ENCODE assay signal across 8 mouse cellular contexts in the genomic region with DNA sequence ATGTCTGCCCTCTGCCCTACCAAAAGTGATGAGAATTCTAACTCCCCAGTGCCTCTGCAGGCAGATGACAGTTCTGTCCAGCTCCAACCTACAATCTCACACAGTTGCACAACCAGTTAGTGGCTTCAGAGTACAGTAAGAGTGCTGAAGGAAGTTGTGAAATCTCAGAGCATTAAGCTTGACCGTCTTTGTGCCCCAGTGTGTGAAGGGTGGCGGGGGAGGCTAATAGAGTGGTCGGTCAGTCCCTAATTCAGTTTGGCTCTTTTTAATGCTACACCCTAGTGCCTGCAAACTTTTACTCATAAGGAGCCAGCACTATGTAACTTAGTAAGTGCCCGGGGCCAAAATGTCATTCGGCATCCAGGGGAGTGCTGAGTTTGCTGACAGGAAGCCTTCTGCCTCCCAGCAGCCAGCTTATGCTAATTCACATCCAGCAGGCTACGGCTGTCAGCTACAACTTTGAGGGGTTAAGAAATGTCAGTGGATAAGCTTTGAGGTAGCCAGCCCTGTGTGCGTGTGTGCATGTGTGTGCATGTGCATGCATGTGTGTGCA. TPM values are rescaled to one million over a fixed set of nuclear protein-coding genes. Genes with fewer than 3 reads are reported as not detected.
DNase-seq lines count a peak whose midpoint lies in the region; ATAC-seq and TF ChIP-seq lines count a peak whose summit lies in the region.

No protein-coding gene starts in this region.

- H3K4me3 ChIP-seq in midbrain, embryonic 11.5 days (ENCODE audit: low read depth, low read length): no peak overlapping the region
- no peak overlapping the region for H3K4me3 ChIP-seq in midbrain, postnatal 0 days (ENCODE audit: low read depth, low read length)
- no peak overlapping the region for H3K4me3 ChIP-seq in limb, embryonic 10.5 days

- no peak overlapping the region for H3K27ac ChIP-seq in midbrain, embryonic 11.5 days (ENCODE audit: low read depth, low read length)
- no peak overlapping the region for H3K27ac ChIP-seq in midbrain, postnatal 0 days (ENCODE audit: low read depth, low read length)
- H3K27ac ChIP-seq in limb, embryonic 10.5 days: peak overlapping the region; percentile 56; the same call in 1 of the 2 replicates

- no peaks in the 10 kb centered on the region for H3K9me3 ChIP-seq in midbrain, embryonic 11.5 days (ENCODE audit: control insufficient read depth, low read length)
- H3K9me3 ChIP-seq in midbrain, postnatal 0 days (ENCODE audit: low read length): no peaks in the 10 kb centered on the region
- H3K9me3 ChIP-seq in limb, embryonic 10.5 days (replicated peaks): no peaks in the 10 kb centered on the region

- H3K4me1 ChIP-seq in midbrain, embryonic 11.5 days (ENCODE audit: control insufficient read depth, insufficient read depth, low read length): peaks cover 4% of the 10 kb centered on the region
- H3K4me1 ChIP-seq in midbrain, postnatal 0 days (ENCODE audit: insufficient read depth, low read length): no peaks in the 10 kb centered on the region
- H3K4me1 ChIP-seq in limb, embryonic 10.5 days: peaks cover 26% of the 10 kb centered on the region

- ATAC-seq in midbrain, embryonic 11.5 days (ENCODE audit: low FRiP score): peak; percentile 69; the same call in 1 of the 2 replicates
- no peak for ATAC-seq in midbrain, postnatal 0 days (ENCODE audit: low FRiP score)
- ATAC-seq in neutrophil, adult 5-6 weeks (ENCODE audit: extremely low read depth, insufficient number of reproducible peaks, low FRiP score, poor library complexity, severe bottlenecking): peak; percentile 85
- ATAC-seq in activated CD4-positive, CD25-positive, alpha-beta regulatory T cell, adult 4 months: no peak

- peak; percentile 88 for DNase-seq in midbrain, embryonic 11.5 days (ENCODE audit: low spot score, missing footprints)
- no peak for DNase-seq in midbrain, postnatal 0 days (ENCODE audit: low spot score)
- peak; percentile 92 for DNase-seq in fat pad, adult 2 months (ENCODE audit: extremely low read depth, low read depth, low spot score)
- DNase-seq in limb, embryonic 10.5 days (ENCODE audit: low spot score): peak; percentile 45
- DNase-seq in cerebellum, postnatal 14 days: no peak
- no peak for DNase-seq in layer of hippocampus, postnatal 36 days

- H3K36me3 ChIP-seq in midbrain, embryonic 11.5 days (ENCODE audit: control insufficient read depth, insufficient read depth, low read length): no peaks in the 10 kb centered on the region
- no peaks in the 10 kb centered on the region for H3K36me3 ChIP-seq in midbrain, postnatal 0 days (ENCODE audit: insufficient read depth, low read length)
- no peaks in the 10 kb centered on the region for H3K36me3 ChIP-seq in limb, embryonic 10.5 days

- 23% methylated on average over 7 of the region's 7 CpGs for WGBS in midbrain, embryonic 11.5 days
- WGBS in midbrain, postnatal 0 days: 22% methylated on average over 7 of the region's 7 CpGs
- WGBS in limb, embryonic 10.5 days: 27% methylated on average over 7 of the region's 7 CpGs

- H3K4me2 ChIP-seq in midbrain, embryonic 11.5 days: no peak overlapping the region
- H3K4me2 ChIP-seq in midbrain, postnatal 0 days (ENCODE audit: low read depth, low read length, poor library complexity, severe bottlenecking): no peak overlapping the region

- no peak overlapping the region for H3K9ac ChIP-seq in midbrain, embryonic 11.5 days (ENCODE audit: low read length)
- no peak overlapping the region for H3K9ac ChIP-seq in midbrain, postnatal 0 days (replicated peaks; ENCODE audit: low read length, poor library complexity, severe bottlenecking)

- no peak for TF ChIP-seq CTCF in midbrain, postnatal 0 days (IDR thresholded peaks at IDR 0.05)

- H3K27me3 ChIP-seq in midbrain, embryonic 11.5 days (ENCODE audit: control insufficient read depth, insufficient read depth, low read length): no peaks in the 10 kb centered on the region
- H3K27me3 ChIP-seq in midbrain, postnatal 0 days (ENCODE audit: insufficient read depth, low read length): no peaks in the 10 kb centered on the region
- H3K27me3 ChIP-seq in limb, embryonic 10.5 days (ENCODE audit: low read depth, poor library complexity, severe bottlenecking): no peaks in the 10 kb centered on the region

RNA-seq across cellular contexts. Expression of a gene that starts 13.5 kb away (rescaled TPM):
- 176 and 180 TPM in 2 replicates for polyA plus RNA-seq in midbrain, embryonic 11.5 days (2014; fragmentation: Nextera tagmentation; extraction: Ambion mirVana)
- 68.4 and 73.2 TPM in 2 replicates for total RNA-seq in midbrain, postnatal 0 days (2014; rRNA removed)
- polyA plus RNA-seq in midbrain, postnatal 0 days (2015; fragmentation: Nextera tagmentation; extraction: Ambion mirVana): 69.2 and 79.1 TPM in 2 replicates
- polyA plus RNA-seq in limb, embryonic 10.5 days (2016; fragmentation: Nextera tagmentation; extraction: Ambion mirVana): 101 and 138 TPM in 2 replicates
- total RNA-seq in neutrophil, adult 5-6 weeks (2017): 697 and 703 TPM in 2 replicates
- 100 to 1,000 TPM; 237 to 239 TPM for polyA plus RNA-seq in activated CD4-positive, CD25-positive, alpha-beta regulatory T cell, adult 4 months (2017; shearing (Covaris generic))
- 10 to 100 TPM in 1 of 2 experiments, 1 to 10 TPM in 1; 6.1 to 10.9 TPM for total RNA-seq in layer of hippocampus, postnatal 36 days (2021)

RNA-seq across cellular contexts. Expression of a gene that starts 42.2 kb away (rescaled TPM):
- polyA plus RNA-seq in midbrain, embryonic 11.5 days (2014; fragmentation: Nextera tagmentation; extraction: Ambion mirVana): 20.9 and 23.8 TPM in 2 replicates
- 7.3 and 8.9 TPM in 2 replicates for total RNA-seq in midbrain, postnatal 0 days (2014; rRNA removed)
- 4.9 and 5.0 TPM in 2 replicates for polyA plus RNA-seq in midbrain, postnatal 0 days (2015; fragmentation: Nextera tagmentation; extraction: Ambion mirVana)
- 22.5 and 25.2 TPM in 2 replicates for polyA plus RNA-seq in limb, embryonic 10.5 days (2016; fragmentation: Nextera tagmentation; extraction: Ambion mirVana)
- 26.3 and 27.4 TPM in 2 replicates for total RNA-seq in neutrophil, adult 5-6 weeks (2017)
- polyA plus RNA-seq in activated CD4-positive, CD25-positive, alpha-beta regulatory T cell, adult 4 months (2017; shearing (Covaris generic)): 10 to 100 TPM; 12.8 to 16.0 TPM
- total RNA-seq in layer of hippocampus, postnatal 36 days (2021): 10 to 100 TPM; 13.6 to 14.4 TPM

Comparison
In these comparisons a context has a peak if more than half of its experiments do, and no peak if none do; other contexts are left out.
1. ATAC-seq: peak in midbrain, embryonic 11.5 days (single experiment) and neutrophil, adult 5-6 weeks (single experiment); none in midbrain, postnatal 0 days (single experiment) and activated CD4-positive, CD25-positive, alpha-beta regulatory T cell, adult 4 months (single experiment).
2. DNase-seq: peak in midbrain, embryonic 11.5 days (single experiment), fat pad, adult 2 months (single experiment) and limb, embryonic 10.5 days (single experiment); none in midbrain, postnatal 0 days (single experiment), cerebellum, postnatal 14 days (0 of 2) and layer of hippocampus, postnatal 36 days (0 of 2).